Mouse (Mus musculus) kidney, adult 8-10 months (tissue): Measurements from ENCODE around the gene Rbm20.
"Not testable (repeated sequence)": the region's sequence is repeated elsewhere in the genome, so short reads cannot be mapped to it uniquely, and the experiment has no call there.

Source experiments
- DNase-seq, 2 experiments: peaks; one replicate each; pipeline ENCODE4 v3.0.0; 2022

Gene Rbm20

GRCm38 (mm10) chr19:53676718-53677634 is at the start of gene Rbm20:
Gene Rbm20 (plus strand): TSS chr19:53677306.
- DNase-seq, result peak; percentile 6 to 30

DNA sequence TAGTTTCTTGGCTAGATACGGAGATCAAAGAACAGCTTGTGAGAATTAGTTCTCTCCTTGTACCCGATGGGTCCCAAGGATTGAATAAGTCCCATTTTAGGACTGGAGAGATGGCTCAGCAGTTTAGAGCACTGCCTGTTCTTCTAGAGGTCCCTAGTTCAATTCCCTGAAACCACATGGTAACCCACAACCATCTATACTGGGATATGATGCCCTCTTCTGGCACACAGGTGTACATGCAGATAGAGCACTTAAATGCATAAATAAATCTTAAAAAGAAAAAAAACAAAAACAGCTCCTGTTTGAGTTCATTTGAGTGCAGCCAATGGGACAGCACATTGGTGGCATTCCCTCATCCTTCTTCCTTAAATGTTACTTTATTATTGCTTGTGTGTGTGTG is 39.1 kb upstream of the Rbm20 start:
- no peak for DNase-seq

- no peak for DNase-seq
These were observed 38.4 kb upstream of the Rbm20 start for GRCm38 (mm10) chr19:53638727-53639126.

GRCm38 (mm10) chr19:53644020-53644595 is 33.0 kb upstream of the Rbm20 start:
- no peak for DNase-seq

- DNase-seq, result no peak
These were observed 29.8 kb upstream of the Rbm20 start for GRCm38 (mm10) chr19:53647301-53647700.

- DNase-seq, result no peak
These were observed 29.1 kb upstream of the Rbm20 start for GRCm38 (mm10) chr19:53648056-53648455.

DNA sequence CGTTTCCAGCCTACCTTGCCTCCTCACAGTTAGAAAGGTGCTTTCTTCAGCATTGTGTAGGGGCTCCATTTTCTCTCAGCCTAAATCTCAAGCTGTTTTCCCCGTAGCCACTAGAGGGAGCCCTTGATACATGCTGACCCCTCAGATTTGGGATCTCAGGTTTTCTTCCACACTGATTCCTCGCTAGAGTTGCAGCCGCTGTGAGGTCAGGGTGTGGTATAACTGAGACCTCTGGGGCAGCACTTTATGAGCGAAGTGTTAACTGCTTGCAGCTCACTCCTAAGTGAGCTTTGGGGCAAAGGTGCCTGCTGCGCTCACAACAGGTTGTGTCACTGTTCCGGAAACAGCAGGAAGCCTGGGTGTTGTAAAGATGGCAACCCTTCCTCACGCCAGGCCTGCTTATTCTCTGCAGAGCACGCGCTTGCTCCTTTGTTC is 28.3 kb upstream of the Rbm20 start:
- peak; percentile 45 to 74 for DNase-seq

- no peak for DNase-seq
These were observed 27.7 kb upstream of the Rbm20 start for GRCm38 (mm10) chr19:53649361-53649760.

DNA sequence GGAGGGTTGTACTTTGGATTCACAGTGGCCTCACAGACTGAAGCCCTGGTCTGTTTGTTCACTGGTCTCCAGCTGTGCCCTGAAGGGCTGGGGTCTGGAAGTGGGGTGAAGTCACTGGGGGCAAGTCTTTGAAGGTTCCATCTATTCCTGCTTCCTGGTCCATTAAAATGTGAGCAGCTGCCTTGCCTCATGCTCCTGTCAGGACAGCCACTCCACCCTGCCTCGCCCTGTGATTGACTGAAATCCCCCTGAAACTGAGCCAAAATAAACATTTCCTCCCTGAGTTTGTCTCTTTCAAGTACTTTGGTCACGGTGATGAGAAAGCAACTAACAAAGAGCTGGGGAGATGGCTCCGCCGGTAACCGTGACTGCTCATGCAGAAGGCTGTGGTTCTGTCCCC is 27.3 kb upstream of the Rbm20 start:
- DNase-seq, result peak; percentile 13 to 24

DNA sequence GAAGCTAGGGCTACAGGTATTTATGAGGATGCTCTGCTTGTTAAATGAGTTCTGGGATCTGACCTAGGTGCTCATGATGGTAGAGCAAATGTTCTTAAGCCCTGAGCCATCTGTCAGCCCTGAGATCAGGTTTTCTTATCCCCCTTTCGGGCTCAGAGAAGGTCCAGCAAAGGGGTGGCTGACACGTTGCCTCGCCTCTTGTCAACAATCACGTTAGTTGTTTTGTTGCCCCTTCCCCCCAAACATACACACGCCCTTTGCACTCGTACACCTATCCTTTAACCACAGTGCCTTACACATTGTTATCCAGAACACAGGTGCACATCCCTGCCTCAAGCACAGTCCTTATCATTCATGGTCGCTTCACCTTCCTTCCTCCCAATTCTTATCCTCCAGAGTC is 26.2 kb upstream of the Rbm20 start:
- DNase-seq, result no peak

DNA sequence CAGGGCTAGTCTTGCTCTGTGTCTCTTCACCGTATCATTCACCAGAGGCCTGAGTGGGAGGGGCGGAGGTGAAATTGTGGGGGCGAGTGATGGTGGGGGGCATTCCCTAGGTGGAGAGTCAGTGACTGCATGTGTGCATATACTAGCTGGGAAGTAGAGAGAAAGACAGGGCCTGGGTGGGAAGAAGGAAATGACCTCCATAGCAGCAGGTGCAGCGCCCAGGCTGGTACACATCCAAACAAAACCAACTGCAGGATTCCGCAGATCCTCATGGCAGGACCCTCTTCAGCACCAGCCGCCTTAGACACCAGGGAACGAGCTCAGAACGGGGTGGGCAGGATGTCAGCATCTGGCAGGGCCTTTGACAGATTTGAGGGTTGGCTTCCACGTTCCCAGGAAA is 24.8 kb upstream of the Rbm20 start:
- no peak for DNase-seq

DNA sequence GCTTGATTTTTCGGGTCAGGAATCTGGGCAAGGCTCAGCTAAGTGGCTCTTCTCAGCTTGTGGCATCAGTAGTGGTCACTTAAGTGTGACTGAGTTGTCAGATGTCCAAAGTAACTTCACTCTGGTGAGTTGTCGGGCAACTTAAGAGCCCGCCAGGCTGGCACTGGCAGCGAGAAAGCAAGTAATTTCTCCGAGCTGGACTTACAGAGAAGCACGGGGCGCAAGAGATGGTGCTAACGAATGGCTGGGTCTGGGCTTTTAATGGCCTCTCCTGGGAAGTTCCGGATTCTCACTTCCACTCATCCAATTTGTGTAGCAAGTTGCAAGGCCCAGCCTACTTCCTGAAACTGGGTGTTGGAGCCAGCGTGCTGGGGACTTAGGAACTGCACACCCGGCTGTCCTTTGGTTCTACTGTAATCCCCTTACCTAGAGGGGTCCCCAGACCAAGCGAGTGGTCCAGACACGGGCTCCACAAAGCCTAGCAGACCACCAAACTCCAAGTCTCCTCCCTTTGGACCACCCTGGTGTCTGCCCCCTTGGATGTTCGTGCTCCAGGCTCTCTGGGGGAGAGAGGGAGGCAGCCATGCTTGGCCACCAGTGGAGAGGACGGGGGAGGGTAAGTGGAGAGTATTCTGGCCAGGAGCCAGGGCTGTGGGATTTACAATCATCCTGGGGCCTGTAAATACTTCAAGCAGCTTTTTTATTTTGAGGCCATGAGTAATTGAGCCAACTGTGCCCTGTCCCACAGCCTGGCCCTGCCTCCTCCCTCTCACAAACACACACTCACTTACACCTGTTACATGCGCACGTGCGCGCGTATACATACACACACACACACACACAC is 23.3 kb upstream of the Rbm20 start:
- peak; percentile 22 to 36 for DNase-seq

- not testable (repeated sequence) for DNase-seq
These were observed 20.7 kb upstream of the Rbm20 start for GRCm38 (mm10) chr19:53656443-53656842.

- no peak for DNase-seq
These were observed 19.7 kb upstream of the Rbm20 start for GRCm38 (mm10) chr19:53657437-53657836.

DNA sequence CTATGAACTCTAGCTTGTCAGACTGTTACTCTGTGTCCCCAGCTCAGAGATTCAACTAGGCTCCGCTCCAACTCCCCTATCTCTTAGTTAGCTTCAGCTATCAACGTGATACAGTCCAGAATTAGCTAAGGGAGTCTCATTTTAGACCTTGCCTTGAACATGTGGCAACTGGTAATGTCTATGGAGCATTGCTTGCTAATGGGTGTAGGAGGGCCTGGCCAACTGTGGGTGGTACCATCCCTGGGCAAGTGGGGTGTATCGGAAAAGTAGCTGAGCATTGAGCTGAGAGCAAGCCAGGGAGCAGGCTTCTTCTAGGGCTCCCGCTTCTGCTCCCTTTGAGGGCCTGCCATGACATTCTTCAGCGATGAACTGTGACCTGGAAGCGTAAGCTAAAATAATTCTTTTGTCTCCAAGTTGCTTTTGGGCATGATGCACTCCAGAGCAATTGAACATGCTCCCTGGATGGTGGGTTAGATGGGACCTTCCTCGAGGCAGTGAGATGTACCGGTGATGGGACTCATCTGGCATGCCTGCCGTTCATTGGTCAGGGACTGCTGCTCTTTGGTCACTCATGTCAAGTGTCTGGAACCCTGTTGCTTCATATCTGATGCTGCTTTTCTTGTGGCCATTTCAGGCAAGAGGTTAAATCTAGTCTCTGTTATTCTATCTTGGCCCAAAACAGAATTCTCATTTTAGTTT is 16.2 kb upstream of the Rbm20 start:
- DNase-seq, result no peak

DNA sequence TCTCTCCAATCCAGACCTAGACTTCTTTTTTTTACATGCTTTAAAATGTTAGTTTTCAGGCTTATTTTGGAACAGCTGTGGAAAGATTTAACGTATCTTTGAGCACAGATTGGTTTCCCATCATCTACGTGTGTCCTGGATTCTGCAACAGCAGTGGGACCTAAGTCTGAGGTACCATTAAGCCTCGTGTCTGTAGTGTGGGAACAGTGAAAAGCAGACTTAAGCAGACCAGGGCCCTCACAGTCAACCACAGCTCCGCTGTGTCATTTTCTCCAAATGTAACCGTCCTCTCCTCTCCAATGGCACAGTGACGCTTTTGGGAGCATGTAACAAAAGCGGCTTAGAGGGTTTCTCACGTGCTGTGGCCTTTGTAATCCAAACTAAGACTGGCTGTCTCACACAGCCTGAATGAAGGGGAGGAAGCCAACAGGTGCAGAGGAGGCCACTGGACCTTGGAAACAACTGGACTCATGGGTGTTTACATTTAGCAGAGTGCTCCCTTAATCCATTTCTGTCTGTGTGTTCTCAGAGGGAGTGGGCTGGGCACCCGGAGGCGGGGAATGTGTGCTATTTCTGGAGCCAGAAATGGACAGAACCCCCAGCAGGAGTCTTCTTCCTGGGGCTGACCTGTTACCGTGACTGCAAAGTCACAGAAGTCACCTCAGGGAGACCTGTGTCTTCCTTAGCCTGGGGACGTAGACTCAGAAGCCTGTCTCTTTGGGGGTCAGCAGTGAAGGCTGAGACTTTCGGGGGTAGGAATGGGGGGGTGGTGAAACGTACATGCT is 15.0 kb upstream of the Rbm20 start:
- no peak for DNase-seq

GRCm38 (mm10) chr19:53664831-53665230 is 12.3 kb upstream of the Rbm20 start:
- no peak for DNase-seq

DNA sequence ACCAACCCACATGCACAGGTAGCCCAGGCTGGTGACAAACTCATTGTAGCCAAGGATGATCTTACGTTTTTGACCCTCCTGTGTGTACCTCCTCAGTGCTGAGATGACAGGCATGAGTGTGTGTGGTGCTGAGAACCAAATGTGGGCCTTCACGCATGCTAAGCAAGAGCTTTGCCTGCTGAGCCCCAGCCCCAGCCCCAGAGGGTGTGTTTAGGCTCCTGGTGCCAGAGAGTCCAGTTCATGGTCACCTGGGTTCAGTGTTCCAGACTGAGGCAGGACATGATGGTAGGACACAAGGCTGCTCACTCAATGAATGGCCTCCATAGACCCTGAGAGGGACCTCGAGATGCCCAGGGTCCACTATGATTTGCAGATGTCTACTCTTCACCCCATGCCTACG is 11.7 kb upstream of the Rbm20 start:
- no peak for DNase-seq

DNA sequence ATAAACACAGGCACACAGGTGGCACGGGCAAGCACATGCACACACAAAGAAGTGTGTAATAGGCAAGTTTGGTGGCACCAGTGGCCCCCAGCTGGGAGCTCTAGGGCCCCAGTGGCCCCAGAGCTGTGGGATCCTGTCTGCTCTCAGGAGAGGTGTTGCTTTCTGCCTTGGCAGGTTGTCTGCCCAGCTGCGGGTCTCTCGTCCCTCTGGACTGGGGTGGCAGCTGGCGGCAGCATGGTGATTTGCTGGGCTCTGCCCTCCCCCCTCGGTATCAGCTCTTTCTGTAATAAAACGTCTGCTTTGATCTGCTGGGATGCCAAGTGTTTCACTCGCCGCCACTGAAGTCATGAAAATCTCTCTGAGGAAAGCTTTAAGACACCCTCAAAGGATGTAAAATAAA is 10.4 kb upstream of the Rbm20 start:
- no peak for DNase-seq

DNA sequence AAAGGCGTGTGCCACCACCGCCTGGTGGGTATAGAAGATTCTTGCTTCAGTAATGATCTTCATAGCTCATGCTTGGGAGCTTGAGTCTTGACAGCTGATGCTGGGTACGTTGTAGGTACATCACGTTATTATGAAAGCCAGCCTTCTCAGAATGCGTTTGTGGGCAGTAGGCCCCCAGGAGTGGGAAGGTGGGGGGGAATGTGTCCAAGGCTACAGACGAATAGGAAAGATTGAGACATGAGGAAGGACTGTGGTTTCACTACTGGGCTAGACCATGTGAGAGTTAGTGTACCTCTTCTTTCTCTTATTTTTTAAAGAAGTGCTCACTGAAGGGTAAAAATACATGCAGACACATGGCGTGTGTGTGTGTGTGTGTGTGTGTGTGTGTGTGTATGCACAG is 8.3 kb upstream of the Rbm20 start:
- no peak for DNase-seq

DNA sequence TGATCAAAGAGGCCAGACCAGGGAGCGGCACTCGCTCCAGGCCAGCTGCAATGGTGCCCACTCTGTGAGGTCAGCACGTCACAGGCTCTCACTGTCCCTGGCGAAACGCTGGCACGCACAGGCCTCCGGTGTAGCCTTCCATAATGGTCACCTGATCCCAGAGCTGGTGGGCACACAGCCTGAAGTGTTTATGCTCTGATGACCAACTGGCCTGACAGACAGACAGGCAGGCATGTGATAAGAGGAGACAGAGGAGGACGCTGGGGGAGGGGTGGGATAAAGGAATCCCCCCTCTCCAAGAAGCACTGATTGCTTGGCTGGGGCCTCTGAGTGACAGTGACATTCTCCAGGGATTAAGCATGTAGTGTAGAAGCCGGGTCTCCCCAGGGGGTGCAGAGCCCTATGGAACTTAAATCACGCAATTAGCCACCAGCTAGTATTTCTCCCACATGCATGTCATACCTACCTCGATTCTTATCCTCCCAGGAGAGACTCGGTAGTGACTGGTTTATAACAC is 6.4 kb upstream of the Rbm20 start:
- no peak for DNase-seq

DNA sequence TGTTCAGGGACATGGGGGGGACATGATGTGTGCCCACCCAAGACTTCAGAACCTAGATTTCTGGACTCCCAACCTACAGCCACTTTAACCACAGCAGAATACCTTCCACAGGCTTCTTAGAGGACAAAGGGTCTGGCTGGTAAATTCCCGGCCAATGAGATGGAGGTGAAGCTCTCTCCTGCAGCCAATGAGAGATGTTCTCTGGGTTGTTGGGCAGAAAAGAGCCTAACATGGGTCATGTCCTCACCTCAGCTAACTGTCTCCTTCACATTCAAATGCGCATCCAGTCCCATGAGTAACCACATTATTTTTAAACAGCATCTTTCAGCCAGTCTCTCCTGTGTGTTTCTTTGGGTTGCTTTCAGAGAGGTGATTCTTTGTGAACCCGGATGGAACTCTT is 5.7 kb upstream of the Rbm20 start:
- no peak for DNase-seq
